Mouse (Mus musculus): ENCODE data around the gene Syt8. TPM values are rescaled to one million over a fixed set of nuclear protein-coding genes. Genes with fewer than 3 reads are reported as not detected.
A peak's percentile ranks its signal among the peaks of the same experiment; 100 is the strongest.

Gene Syt8
- polyA plus RNA-seq, 1 experiment from 2014 or later = not detected

DNA sequence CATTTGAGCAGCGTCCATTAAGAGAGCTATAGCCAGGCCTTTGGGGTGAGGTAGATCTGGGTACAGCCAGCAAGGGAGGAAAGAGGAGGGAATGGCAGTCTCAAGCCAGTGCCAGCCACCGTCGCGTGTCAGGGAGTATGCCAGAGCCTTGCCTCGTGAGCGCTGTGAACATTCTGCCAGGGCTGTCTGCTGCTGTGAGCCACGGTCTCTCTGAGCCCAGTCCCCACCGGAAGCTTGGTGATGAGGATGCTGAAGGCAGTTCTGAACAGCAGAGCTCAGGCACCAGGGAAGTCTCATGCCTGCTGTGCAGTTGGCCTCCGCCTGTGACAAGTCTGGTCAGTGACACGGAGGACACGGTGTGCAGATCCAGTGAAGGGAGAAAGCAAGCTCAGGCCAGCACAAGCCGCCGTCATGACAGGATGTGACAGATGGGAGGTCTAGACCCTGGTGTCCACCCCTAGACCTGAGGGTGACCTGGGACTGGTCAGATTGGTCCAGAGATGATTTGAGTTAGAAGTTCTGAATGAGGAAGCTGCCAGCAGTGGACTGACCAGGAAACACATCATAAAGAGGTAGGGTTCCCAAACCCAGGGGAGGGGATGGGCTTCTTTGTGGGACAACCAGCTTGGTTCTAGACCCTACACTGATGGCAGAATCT, 42.3 kb downstream of the Syt8 start:
- ATAC-seq (ENCODE audit: insufficient number of reproducible peaks, low FRiP score, low TSS enrichment, low read depth) = no peak

DNA sequence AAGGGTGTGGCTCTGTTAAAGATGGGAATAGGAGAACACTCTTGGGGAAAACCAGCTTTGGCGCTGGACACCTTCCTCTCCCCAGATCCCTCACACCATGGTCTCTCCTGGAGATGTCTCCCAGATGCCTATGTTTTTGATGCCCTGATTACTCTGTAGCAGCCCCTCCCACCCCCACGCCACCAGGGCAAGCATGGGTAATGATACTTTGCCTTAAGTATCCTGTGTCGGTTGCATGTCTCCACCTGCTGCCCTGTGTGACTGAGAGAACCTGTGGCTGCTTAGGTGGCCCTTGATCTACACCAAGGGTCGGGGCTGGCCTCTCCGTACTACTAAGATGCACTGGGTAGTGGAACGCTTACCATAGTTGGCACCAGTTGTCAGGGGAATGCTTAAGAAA, 43.4 kb downstream of the Syt8 start:
- Histone ChIP-seq H3K27me3 (ENCODE audit: control insufficient read depth, insufficient read depth, low read length) (no peaks in the 10 kb centered on the region), H3K36me3 (ENCODE audit: control insufficient read depth, insufficient read depth, low read length) (no peaks in the 10 kb centered on the region; the same call in 1 of the 2 replicates), H3K4me2 (ENCODE audit: low read depth, severe bottlenecking) (no peak overlapping the region), H3K9me3 (ENCODE audit: control insufficient read depth, low read length) (no peaks in the 10 kb centered on the region), H3K4me1 (ENCODE audit: control insufficient read depth, insufficient read depth, low read length) (peaks cover 22% of the 10 kb centered on the region), H3K4me3 (ENCODE audit: low read depth, low read length) (no peak overlapping the region), H3K9ac (ENCODE audit: low read length) (no peak overlapping the region), H3K27ac (replicated peaks; ENCODE audit: low read depth, low read length) (no peak overlapping the region)
- DNase-seq (ENCODE audit: low spot score) = no peak
- ATAC-seq (ENCODE audit: insufficient number of reproducible peaks, low FRiP score, low TSS enrichment, low read depth) = no peak
- WGBS = 89% methylated on average over 6 of the region's 6 CpGs

More for the DNA sequence above, 42.3 kb downstream of the Syt8 start:
- 76% methylated on average over 13 of the region's 13 CpGs for WGBS
- no peaks in the 10 kb centered on the region for H3K27me3 ChIP-seq (ENCODE audit: control insufficient read depth, insufficient read depth, low read length)
- no peak overlapping the region for H3K9ac ChIP-seq (ENCODE audit: low read length)
- H3K4me3 ChIP-seq (ENCODE audit: low read depth, low read length) = no peak overlapping the region
- H3K27ac ChIP-seq (replicated peaks; ENCODE audit: low read depth, low read length) = no peak overlapping the region
- H3K9me3 ChIP-seq (ENCODE audit: control insufficient read depth, low read length) = no peaks in the 10 kb centered on the region
- H3K36me3 ChIP-seq (ENCODE audit: control insufficient read depth, insufficient read depth, low read length) = no peaks in the 10 kb centered on the region; the same call in 1 of the 2 replicates
- DNase-seq (ENCODE audit: low spot score) = no peak
- H3K4me2 ChIP-seq (ENCODE audit: low read depth, severe bottlenecking) = no peak overlapping the region
- H3K4me1 ChIP-seq (ENCODE audit: control insufficient read depth, insufficient read depth, low read length) = peaks cover 18% of the 10 kb centered on the region

DNA sequence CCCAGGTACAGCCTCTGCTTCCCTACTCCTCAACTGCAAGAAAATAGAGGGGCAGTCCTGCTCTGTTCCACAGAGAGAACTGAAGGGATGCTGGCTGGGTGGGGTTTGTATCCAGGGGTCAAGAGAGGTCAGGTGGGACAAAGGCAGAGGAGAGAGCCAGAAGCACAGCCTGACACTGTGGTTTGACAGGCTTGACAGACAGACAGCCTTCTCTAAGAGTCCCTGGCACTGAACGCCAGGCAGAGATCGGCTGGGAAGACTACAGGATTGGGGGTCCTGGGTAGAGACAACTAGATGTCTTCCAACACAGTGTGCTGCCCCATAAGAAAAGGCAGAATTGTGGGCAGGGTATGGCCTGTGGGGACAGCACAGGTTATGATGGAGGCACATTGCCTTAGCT, 43.9 kb downstream of the Syt8 start:
- H3K36me3 ChIP-seq (ENCODE audit: control insufficient read depth, insufficient read depth, low read length) = no peaks in the 10 kb centered on the region; the same call in 1 of the 2 replicates
- no peak overlapping the region for H3K9ac ChIP-seq (ENCODE audit: low read length)
- no peak overlapping the region for H3K27ac ChIP-seq (replicated peaks; ENCODE audit: low read depth, low read length)
- ATAC-seq (ENCODE audit: insufficient number of reproducible peaks, low FRiP score, low TSS enrichment, low read depth) (no peak), DNase-seq (ENCODE audit: low spot score) (no peak)
- no peaks in the 10 kb centered on the region for H3K9me3 ChIP-seq (ENCODE audit: control insufficient read depth, low read length)
- H3K4me3 ChIP-seq (ENCODE audit: low read depth, low read length) = no peak overlapping the region
- 77% methylated on average over 2 of the region's 2 CpGs for WGBS
- no peak overlapping the region for H3K4me2 ChIP-seq (ENCODE audit: low read depth, severe bottlenecking)
- peaks cover 28% of the 10 kb centered on the region for H3K4me1 ChIP-seq (ENCODE audit: control insufficient read depth, insufficient read depth, low read length)
- no peaks in the 10 kb centered on the region for H3K27me3 ChIP-seq (ENCODE audit: control insufficient read depth, insufficient read depth, low read length)

DNA sequence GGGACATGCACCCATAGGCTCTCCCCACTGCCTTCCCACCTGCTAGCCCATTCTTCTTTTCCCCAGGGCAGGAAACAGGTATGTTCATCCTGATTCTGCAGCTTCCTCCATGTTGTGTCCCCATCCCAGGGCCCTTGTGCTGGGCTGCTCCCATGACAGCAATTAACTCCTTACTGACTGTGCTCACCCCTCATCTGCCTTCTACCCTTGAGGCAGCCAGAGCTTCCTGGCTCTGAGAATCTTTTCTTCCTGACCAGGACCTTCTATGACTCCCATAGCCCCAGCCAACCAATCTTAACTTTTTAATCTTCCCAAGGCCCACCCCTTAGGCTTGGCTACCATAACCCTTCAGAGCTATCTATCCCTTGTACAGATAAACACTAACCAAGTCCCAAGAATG, 44.7 kb downstream of the Syt8 start:
- no peak for ATAC-seq (ENCODE audit: insufficient number of reproducible peaks, low FRiP score, low TSS enrichment, low read depth)
- no peak overlapping the region for H3K4me3 ChIP-seq (ENCODE audit: low read depth, low read length)
- no peak overlapping the region for H3K4me2 ChIP-seq (ENCODE audit: low read depth, severe bottlenecking)
- no peaks in the 10 kb centered on the region; the same call in 1 of the 2 replicates for H3K36me3 ChIP-seq (ENCODE audit: control insufficient read depth, insufficient read depth, low read length)
- H3K27ac ChIP-seq (replicated peaks; ENCODE audit: low read depth, low read length) = no peak overlapping the region
- no peaks in the 10 kb centered on the region for H3K9me3 ChIP-seq (ENCODE audit: control insufficient read depth, low read length)
- H3K9ac ChIP-seq (ENCODE audit: low read length) = no peak overlapping the region
- H3K4me1 ChIP-seq (ENCODE audit: control insufficient read depth, insufficient read depth, low read length) = peaks cover 32% of the 10 kb centered on the region
- DNase-seq (ENCODE audit: low spot score) = no peak
- H3K27me3 ChIP-seq (ENCODE audit: control insufficient read depth, insufficient read depth, low read length) = no peaks in the 10 kb centered on the region

DNA sequence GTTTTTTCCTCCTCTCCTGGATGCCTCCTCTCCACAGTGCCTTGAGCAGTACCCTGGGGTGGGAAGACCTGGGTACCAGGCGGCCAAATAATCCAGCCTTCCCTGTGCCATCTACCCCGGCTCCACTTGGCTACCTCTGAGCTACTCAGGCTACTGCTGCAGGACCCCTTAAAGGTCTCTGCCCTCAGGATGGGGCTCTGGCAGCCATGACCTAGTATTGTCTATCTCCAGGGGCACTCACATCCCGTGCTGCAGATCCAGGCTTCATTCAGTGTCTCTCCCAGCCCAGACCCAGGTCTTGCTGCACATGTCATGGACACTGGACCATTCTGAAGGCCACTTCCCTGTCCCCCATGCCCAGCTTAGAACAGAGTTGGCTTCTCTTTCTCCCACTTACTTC, 45.2 kb downstream of the Syt8 start:
- WGBS = 94% methylated on average over 3 of the region's 3 CpGs
- Histone ChIP-seq H3K27ac (replicated peaks; ENCODE audit: low read depth, low read length) (0 out of 2 replicates have a peak overlapping the region, but pooled peaks have one; percentile 3), H3K36me3 (ENCODE audit: control insufficient read depth, insufficient read depth, low read length) (no peaks in the 10 kb centered on the region; the same call in 1 of the 2 replicates), H3K9ac (ENCODE audit: low read length) (no peak overlapping the region), H3K27me3 (ENCODE audit: control insufficient read depth, insufficient read depth, low read length) (no peaks in the 10 kb centered on the region), H3K9me3 (ENCODE audit: control insufficient read depth, low read length) (no peaks in the 10 kb centered on the region), H3K4me2 (ENCODE audit: low read depth, severe bottlenecking) (no peak overlapping the region), H3K4me1 (ENCODE audit: control insufficient read depth, insufficient read depth, low read length) (peaks cover 38% of the 10 kb centered on the region), H3K4me3 (ENCODE audit: low read depth, low read length) (no peak overlapping the region)
- ATAC-seq (ENCODE audit: insufficient number of reproducible peaks, low FRiP score, low TSS enrichment, low read depth) = no peak
- no peak for DNase-seq (ENCODE audit: low spot score)

DNA sequence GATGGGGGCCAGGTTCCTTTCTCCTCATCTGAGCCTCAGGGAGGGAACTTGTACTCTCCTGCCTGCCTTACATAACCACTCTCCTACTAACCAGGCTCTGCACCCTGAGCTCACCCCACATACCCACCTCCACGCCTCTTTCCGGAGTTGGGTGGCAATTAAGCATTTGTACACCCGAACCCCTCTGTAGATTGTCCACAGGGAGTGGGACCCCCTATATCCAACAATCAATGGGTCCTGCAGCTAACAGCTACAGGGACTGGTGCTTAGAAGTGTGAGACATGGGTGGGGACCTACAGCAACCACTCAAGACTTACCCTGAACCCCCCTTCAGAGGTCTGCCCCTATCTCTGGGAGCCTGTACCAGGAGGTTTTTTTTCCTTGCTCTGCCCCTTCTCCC, 46.0 kb downstream of the Syt8 start:
- no peak for ATAC-seq (ENCODE audit: insufficient number of reproducible peaks, low FRiP score, low TSS enrichment, low read depth)
- H3K27ac ChIP-seq (replicated peaks; ENCODE audit: low read depth, low read length) = peak overlapping the region; percentile 87
- no peaks in the 10 kb centered on the region for H3K9me3 ChIP-seq (ENCODE audit: control insufficient read depth, low read length)
- H3K4me3 ChIP-seq (ENCODE audit: low read depth, low read length) = no peak overlapping the region
- H3K4me2 ChIP-seq (ENCODE audit: low read depth, severe bottlenecking) = no peak overlapping the region
- H3K27me3 ChIP-seq (ENCODE audit: control insufficient read depth, insufficient read depth, low read length) = no peaks in the 10 kb centered on the region
- H3K4me1 ChIP-seq (ENCODE audit: control insufficient read depth, insufficient read depth, low read length) = peaks cover 41% of the 10 kb centered on the region
- H3K9ac ChIP-seq (ENCODE audit: low read length) = no peak overlapping the region
- no peaks in the 10 kb centered on the region; the same call in 1 of the 2 replicates for H3K36me3 ChIP-seq (ENCODE audit: control insufficient read depth, insufficient read depth, low read length)
- 96% methylated on average over 3 of the region's 3 CpGs for WGBS
- no peak for DNase-seq (ENCODE audit: low spot score)

DNA sequence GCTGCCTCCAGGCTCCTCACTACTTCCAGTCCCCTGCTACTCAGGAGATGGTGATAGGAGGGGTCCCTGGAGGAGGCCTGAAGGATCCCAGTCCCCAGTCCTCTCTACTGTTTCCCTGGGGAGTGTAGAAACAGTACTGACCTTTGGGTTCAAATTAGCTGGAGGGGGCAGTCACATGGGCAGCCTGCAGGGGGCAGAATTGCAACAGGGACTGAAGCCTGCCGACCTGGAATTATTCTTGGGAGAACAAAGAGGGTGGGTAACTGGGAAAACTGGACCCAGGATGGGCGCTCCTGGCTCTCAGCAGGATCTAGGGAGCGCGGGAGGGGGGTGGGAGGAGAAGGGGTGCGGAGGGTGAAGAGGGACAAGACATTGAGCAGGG, 46.5 kb downstream of the Syt8 start:
- peak; percentile 89 for DNase-seq (ENCODE audit: low spot score)
- H3K27ac ChIP-seq (replicated peaks; ENCODE audit: low read depth, low read length) = peak overlapping the region; percentile 87
- WGBS = 6% methylated on average over 5 of the region's 5 CpGs
- peak overlapping the region; percentile 47 for H3K4me2 ChIP-seq (ENCODE audit: low read depth, severe bottlenecking)
- ATAC-seq (ENCODE audit: insufficient number of reproducible peaks, low FRiP score, low TSS enrichment, low read depth) = no peak
- no peaks in the 10 kb centered on the region for H3K27me3 ChIP-seq (ENCODE audit: control insufficient read depth, insufficient read depth, low read length)
- peak overlapping the region; percentile 14 for H3K4me3 ChIP-seq (ENCODE audit: low read depth, low read length)
- H3K4me1 ChIP-seq (ENCODE audit: control insufficient read depth, insufficient read depth, low read length) = peaks cover 46% of the 10 kb centered on the region
- no peaks in the 10 kb centered on the region; the same call in 1 of the 2 replicates for H3K36me3 ChIP-seq (ENCODE audit: control insufficient read depth, insufficient read depth, low read length)
- H3K9me3 ChIP-seq (ENCODE audit: control insufficient read depth, low read length) = no peaks in the 10 kb centered on the region
- peak overlapping the region; percentile 74 for H3K9ac ChIP-seq (ENCODE audit: low read length)

DNA sequence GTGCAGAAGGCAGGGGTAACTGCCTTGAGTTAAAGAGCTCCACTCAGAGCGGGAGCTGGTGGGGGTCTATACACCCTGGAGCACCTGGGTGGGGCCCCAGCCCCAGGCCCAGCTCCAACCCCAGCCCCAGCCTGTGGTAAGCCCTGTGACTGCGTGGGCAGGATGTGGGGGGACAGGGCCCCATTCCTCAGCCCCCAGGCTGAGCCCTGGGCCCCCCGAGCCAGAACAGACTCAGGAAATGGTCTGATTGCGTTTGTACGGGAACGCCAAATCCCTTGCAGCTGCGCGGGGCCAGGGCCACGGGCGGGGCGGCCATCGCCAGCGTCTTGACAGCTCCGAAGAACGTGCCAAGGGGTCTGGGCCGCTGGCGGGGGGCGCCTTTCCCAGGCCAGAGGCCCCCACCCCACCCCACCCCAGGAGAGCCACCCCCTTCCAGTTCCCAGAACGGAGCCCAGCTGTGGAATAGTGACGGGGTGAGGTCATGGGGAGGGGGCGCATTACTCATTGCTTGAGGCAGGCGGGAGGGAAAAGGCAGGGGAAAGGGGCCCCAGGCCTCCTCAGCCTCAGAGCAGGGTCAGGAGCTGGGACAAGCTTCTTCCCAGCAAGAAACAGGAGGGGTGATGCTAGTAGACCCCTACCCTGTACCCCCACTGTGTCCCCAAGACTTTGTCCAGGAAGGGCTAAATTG, 47.1 kb downstream of the Syt8 start:
- peaks cover 51% of the 10 kb centered on the region for H3K4me1 ChIP-seq (ENCODE audit: control insufficient read depth, insufficient read depth, low read length)
- peak overlapping the region; percentile 87 for H3K27ac ChIP-seq (replicated peaks; ENCODE audit: low read depth, low read length)
- no peaks in the 10 kb centered on the region for H3K27me3 ChIP-seq (ENCODE audit: control insufficient read depth, insufficient read depth, low read length)
- H3K4me2 ChIP-seq (ENCODE audit: low read depth, severe bottlenecking) = peak overlapping the region; percentile 47
- WGBS = 2% methylated on average over 22 of the region's 22 CpGs
- H3K9ac ChIP-seq (ENCODE audit: low read length) = peak overlapping the region; percentile 74
- DNase-seq (ENCODE audit: low spot score) = peak; percentile 82
- no peaks in the 10 kb centered on the region; the same call in 1 of the 2 replicates for H3K36me3 ChIP-seq (ENCODE audit: control insufficient read depth, insufficient read depth, low read length)
- H3K9me3 ChIP-seq (ENCODE audit: control insufficient read depth, low read length) = no peaks in the 10 kb centered on the region
- ATAC-seq (ENCODE audit: insufficient number of reproducible peaks, low FRiP score, low TSS enrichment, low read depth) = peak; percentile 81
- H3K4me3 ChIP-seq (ENCODE audit: low read depth, low read length) = peak overlapping the region; percentile 14
